Mouse (Mus musculus) left cerebral cortex, postnatal 25 days (tissue): ENCODE results near the gene Kat8. TPM values are rescaled to one million over a fixed set of nuclear protein-coding genes. Genes with fewer than 3 reads are reported as not detected.

Experiments used
- DNase-seq, 2 experiments: peaks; one replicate each; pipeline ENCODE4 v3.0.0; 2022; ENCODE audit warnings: low spot score in 2 of 2, mixed read lengths in 1 of 2
- intact Hi-C: fragments of 180-260 bp; cut with DNase I; formaldehyde crosslinking; loops from one replicate; pipeline ENCODE4 v1.15.1; 2025
- total RNA-seq, 2 experiments: library from RNA; stranded (reverse); gene quantifications; 2 replicates each; pipeline ENCODE4 v1.2.3; 2021

Gene Kat8
- total RNA-seq, 2 experiments from 2014 or later = 28.6 to 28.7 TPM

DNA sequence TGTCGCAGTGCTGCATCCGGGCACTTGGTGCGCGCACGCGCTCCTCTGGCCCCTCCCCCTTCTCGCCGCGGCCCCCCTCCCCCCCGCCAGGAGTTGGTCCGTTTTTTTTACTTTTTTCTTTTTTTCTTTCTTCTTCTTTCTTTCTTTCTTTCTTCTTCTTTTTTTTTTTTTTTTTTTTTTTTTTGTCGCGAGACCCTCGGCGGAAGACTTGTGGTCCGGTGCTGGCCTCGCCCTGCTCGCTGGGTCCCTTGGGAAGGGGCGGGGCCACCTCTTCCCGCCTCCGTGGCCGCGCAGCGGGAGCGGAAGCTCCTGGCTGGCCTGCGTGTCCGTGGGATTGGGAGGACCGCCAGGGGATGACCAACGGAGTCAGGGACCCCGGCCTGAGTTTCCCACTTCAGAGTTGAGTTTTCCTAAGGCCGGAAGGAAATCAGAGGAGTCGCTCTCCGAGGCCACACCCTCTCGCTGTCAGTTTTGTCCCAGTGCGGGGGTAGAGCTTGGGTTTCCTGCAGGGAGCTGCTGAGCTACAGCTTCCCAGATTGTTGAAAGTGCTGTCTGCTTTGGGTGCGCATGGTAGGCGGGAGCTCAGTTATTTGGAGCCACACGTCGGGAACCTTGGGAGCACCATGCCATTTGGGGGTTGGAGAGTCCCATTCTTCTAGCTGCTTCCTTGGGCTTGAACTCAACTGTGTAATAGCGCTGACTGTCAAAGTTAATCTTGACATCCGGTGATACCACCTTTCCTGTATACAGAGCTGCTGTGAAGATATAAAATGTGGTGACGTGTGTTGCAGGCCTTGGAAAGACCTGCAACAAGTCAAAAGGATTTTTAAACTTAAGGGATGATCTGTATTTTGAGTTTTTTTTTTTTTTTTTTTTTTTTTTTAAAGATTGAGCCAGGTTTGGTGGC, 55.9 kb downstream of the Kat8 start:
- intact Hi-C loops = no loop called here
- DNase-seq = peak; percentile 60 to 74

DNA sequence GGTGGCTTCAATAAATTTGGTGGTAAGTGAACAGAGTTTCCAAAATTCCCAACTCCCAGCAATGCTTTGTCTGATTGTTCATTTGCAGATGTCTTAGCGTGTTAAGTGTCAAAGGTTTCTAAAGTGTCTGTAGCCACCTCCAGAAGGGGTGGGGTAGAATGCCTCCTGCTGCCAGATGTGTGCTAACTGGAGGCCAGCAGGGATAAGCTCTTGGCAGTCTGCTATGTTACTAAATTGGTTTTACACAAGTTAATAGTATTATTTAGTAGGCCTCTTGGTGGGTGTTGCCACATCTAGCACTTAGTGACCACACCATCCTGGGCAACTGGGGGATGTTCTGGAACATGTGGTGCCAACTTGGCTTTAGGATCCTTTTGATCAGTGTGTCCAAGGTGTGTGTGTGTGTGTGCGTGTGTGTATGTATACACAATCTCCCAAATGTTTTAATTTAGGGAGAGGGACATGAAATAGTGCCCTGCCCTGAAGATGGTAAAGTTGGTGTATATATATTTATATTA, 62.2 kb downstream of the Kat8 start:
- intact Hi-C loops = no loop called here
- no peak for DNase-seq

Other genes with a start within 250 kb of the Kat8 start
- 10 to 100 TPM; 37.6 to 43.0 TPM for gene Bcl7c, start 203.6 kb upstream of the Kat8 start, total RNA-seq
- gene Ctf1, start 199.8 kb upstream of the Kat8 start, total RNA-seq = 1 to 10 TPM; 2.6 to 3.4 TPM
- gene Ctf2, start 180.3 kb upstream of the Kat8 start, total RNA-seq = not detected
- gene Fbxl19, start 168.0 kb upstream of the Kat8 start, total RNA-seq = 10 to 100 TPM; 81.3 to 88.2 TPM
- 10 to 100 TPM; 23.1 to 23.7 TPM for gene Orai3, start 142.7 kb upstream of the Kat8 start, total RNA-seq
- 10 to 100 TPM; 42.3 to 43.4 TPM for gene Setd1a, start 135.8 kb upstream of the Kat8 start, total RNA-seq
- 1 to 10 TPM; 3.5 to 4.5 TPM for gene Gm49388, start 126.9 kb upstream of the Kat8 start, total RNA-seq
- gene Hsd3b7, start 111.9 kb upstream of the Kat8 start, total RNA-seq = 1 to 10 TPM; 3.6 to 6.8 TPM
- 10 to 100 TPM; 70.5 to 76.0 TPM for gene Stx4a, start 88.2 kb upstream of the Kat8 start, total RNA-seq
- gene Stx1b, start 88.0 kb upstream of the Kat8 start, total RNA-seq = 100 to 1,000 TPM; 437 to 445 TPM
- 10 to 100 TPM; 28.1 to 30.4 TPM for gene Zfp646, start 36.3 kb upstream of the Kat8 start, total RNA-seq
- gene Zfp668, start 35.7 kb upstream of the Kat8 start, total RNA-seq = 10 to 100 TPM; 20.6 to 20.7 TPM
- 1 to 10 TPM; 1.7 to 1.9 TPM for gene Prss53, start 21.5 kb upstream of the Kat8 start, total RNA-seq
- not detected for gene Gm21974, start 17.1 kb upstream of the Kat8 start, total RNA-seq
- 10 to 100 TPM; 22.9 to 26.0 TPM for gene Vkorc1, start 16.9 kb upstream of the Kat8 start, total RNA-seq
- 10 to 100 TPM; 33.7 to 37.6 TPM for gene Bckdk, start 8.4 kb upstream of the Kat8 start, total RNA-seq
- gene Prss8, start 17.6 kb downstream of the Kat8 start, total RNA-seq = under 1 TPM in 1 of 2 experiments, not detected in 1; 0.64 TPM
- 1 to 10 TPM; 8.0 to 9.3 TPM for gene Prss36, start 34.2 kb downstream of the Kat8 start, total RNA-seq
- 100 to 1,000 TPM; 270 to 316 TPM for gene Fus, start 54.9 kb downstream of the Kat8 start, total RNA-seq
- gene Pycard, start 81.4 kb downstream of the Kat8 start, total RNA-seq = 1 to 10 TPM; 2.3 to 4.0 TPM
- gene Trim72, start 91.4 kb downstream of the Kat8 start, total RNA-seq = 1 to 10 TPM; 1.1 to 1.5 TPM
- gene Itgam, start 150.1 kb downstream of the Kat8 start, total RNA-seq = 10 to 100 TPM; 10.8 to 11.2 TPM
- not detected for gene Gm49368, start 150.2 kb downstream of the Kat8 start, total RNA-seq
- under 1 TPM in 1 of 2 experiments, not detected in 1; 0.23 TPM for gene Itgax, start 217.0 kb downstream of the Kat8 start, total RNA-seq
- under 1 TPM in 1 of 2 experiments, not detected in 1; 0.62 TPM for gene Itgad, start 241.9 kb downstream of the Kat8 start, total RNA-seq